Mouse (Mus musculus): Measurements from ENCODE around the gene Eif4e2. TPM values are rescaled to one million over a fixed set of nuclear protein-coding genes. Genes with fewer than 3 reads are reported as not detected.

The Eif4e2 gene
- 157 TPM for polyA plus RNA-seq (2017; shearing (Covaris generic))

GRCm38 (mm10) chr1:87213735-87214704 lies at the start of gene Eif4e2:
Gene Eif4e2, plus strand, starts transcription at chr1:87213914.

GRCm38 (mm10) chr1:87183013-87183412 lies 30.7 kb upstream of the Eif4e2 start, which contains the start of gene Prss56:
Gene Prss56, plus strand, starts transcription at chr1:87183313.

GRCm38 (mm10) chr1:87190429-87190828 lies 23.3 kb upstream of the Eif4e2 start, which contains the start of gene Chrnd:
Gene Chrnd, plus strand, starts transcription at chr1:87190607.

GRCm38 (mm10) chr1:87204465-87204864 lies 9.2 kb upstream of the Eif4e2 start, which contains the start of gene Chrng:
Gene Chrng, plus strand, starts transcription at chr1:87204657.

GRCm38 (mm10) chr1:87264134-87265006 lies 50.7 kb downstream of the Eif4e2 start, which contains the start of gene Efhd1:
Gene Efhd1, plus strand, starts transcription at chr1:87264363.

Other genes with a start within 250 kb of the Eif4e2 start
- not detected for gene Alppl2, start 124.0 kb upstream of the Eif4e2 start, polyA plus RNA-seq (2017; shearing (Covaris generic))
- gene Alpi, start 112.3 kb upstream of the Eif4e2 start, polyA plus RNA-seq (2017; shearing (Covaris generic)), result not detected
- not detected for gene Akp3, start 88.9 kb upstream of the Eif4e2 start, polyA plus RNA-seq (2017; shearing (Covaris generic))
- not detected for gene Ecel1, start 57.4 kb upstream of the Eif4e2 start, polyA plus RNA-seq (2017; shearing (Covaris generic))
- not detected for gene Prss56, start 30.6 kb upstream of the Eif4e2 start, polyA plus RNA-seq (2017; shearing (Covaris generic))
- not detected for gene Chrnd, start 23.3 kb upstream of the Eif4e2 start, polyA plus RNA-seq (2017; shearing (Covaris generic))
- gene Chrng, start 9.3 kb upstream of the Eif4e2 start, polyA plus RNA-seq (2017; shearing (Covaris generic)), result not detected
- gene Efhd1, start 50.4 kb downstream of the Eif4e2 start, polyA plus RNA-seq (2017; shearing (Covaris generic)), result not detected
- gene Gigyf2, start 113.1 kb downstream of the Eif4e2 start, polyA plus RNA-seq (2017; shearing (Covaris generic)), result 64.5 TPM
- gene Kcnj13, start 180.8 kb downstream of the Eif4e2 start, polyA plus RNA-seq (2017; shearing (Covaris generic)), result 1.7 TPM

All from effector memory CD4-positive, alpha-beta T cell, adult 5 months (primary cell).